Mouse (Mus musculus): Measurements from ENCODE around the gene Mbd3.

- TF ChIP-seq CTCF (IDR thresholded peaks at IDR 0.05; ENCODE audit: low read depth, low read length), result no peak
- no peak for TF ChIP-seq GATA1 (IDR thresholded peaks at IDR 0.05; ENCODE audit: borderline replicate concordance, low read length)
Measured at GRCm38 (mm10) chr10:80388731-80389130, 10.6 kb downstream of the Mbd3 start.
